Mouse (Mus musculus) MN1 (cell line): ENCODE measurements around the gene Twist2.

Experiments used
- DNase-seq: peaks from one replicate; pipeline ENCODE4 v3.0.0-alpha.2; 2016; ENCODE audit warnings: low spot score

The Twist2 gene

GRCm38 (mm10) chr1:91819237-91819636, 18.0 kb downstream of the Twist2 start:
- peak; percentile 18 for DNase-seq

GRCm38 (mm10) chr1:91820531-91820930, 19.3 kb downstream of the Twist2 start:
- DNase-seq = no peak

- DNase-seq = no peak
Observed at GRCm38 (mm10) chr1:91822316-91822824, 21.1 kb downstream of the Twist2 start.

GRCm38 (mm10) chr1:91823530-91823929, 22.3 kb downstream of the Twist2 start:
- DNase-seq = no peak

GRCm38 (mm10) chr1:91823951-91824350, 22.7 kb downstream of the Twist2 start:
- DNase-seq = no peak

GRCm38 (mm10) chr1:91825261-91825660, 24.0 kb downstream of the Twist2 start:
- DNase-seq = no peak

- no peak for DNase-seq
Observed at GRCm38 (mm10) chr1:91831978-91832377, 30.7 kb downstream of the Twist2 start.

GRCm38 (mm10) chr1:91839557-91839956, 38.3 kb downstream of the Twist2 start:
- DNase-seq = no peak

GRCm38 (mm10) chr1:91839979-91840378, 38.7 kb downstream of the Twist2 start:
- DNase-seq = no peak

- DNase-seq = no peak
Observed at GRCm38 (mm10) chr1:91844236-91844635, 43.0 kb downstream of the Twist2 start.

- DNase-seq = no peak
Observed at GRCm38 (mm10) chr1:91844681-91845379, 43.6 kb downstream of the Twist2 start.

- no peak for DNase-seq
Observed at GRCm38 (mm10) chr1:91845380-91845957, 44.2 kb downstream of the Twist2 start.

- no peak for DNase-seq
Observed at GRCm38 (mm10) chr1:91851300-91851699, 50.0 kb downstream of the Twist2 start.

GRCm38 (mm10) chr1:91856771-91857664, 55.8 kb downstream of the Twist2 start:
- no peak for DNase-seq

- no peak for DNase-seq
Observed at GRCm38 (mm10) chr1:91858101-91858790, 57.0 kb downstream of the Twist2 start.

- no peak for DNase-seq
Observed at GRCm38 (mm10) chr1:91858901-91859300, 57.6 kb downstream of the Twist2 start.

- DNase-seq = no peak
Observed at GRCm38 (mm10) chr1:91861511-91861910, 60.2 kb downstream of the Twist2 start.

- DNase-seq = no peak
Observed at GRCm38 (mm10) chr1:91866001-91866400, 64.7 kb downstream of the Twist2 start.

- DNase-seq = no peak
Observed at GRCm38 (mm10) chr1:91871101-91871500, 69.8 kb downstream of the Twist2 start.

GRCm38 (mm10) chr1:91872388-91873059, 71.3 kb downstream of the Twist2 start:
- DNase-seq = no peak

- DNase-seq = no peak
Observed at GRCm38 (mm10) chr1:91873572-91874285, 72.5 kb downstream of the Twist2 start.
